In the genomic region with DNA sequence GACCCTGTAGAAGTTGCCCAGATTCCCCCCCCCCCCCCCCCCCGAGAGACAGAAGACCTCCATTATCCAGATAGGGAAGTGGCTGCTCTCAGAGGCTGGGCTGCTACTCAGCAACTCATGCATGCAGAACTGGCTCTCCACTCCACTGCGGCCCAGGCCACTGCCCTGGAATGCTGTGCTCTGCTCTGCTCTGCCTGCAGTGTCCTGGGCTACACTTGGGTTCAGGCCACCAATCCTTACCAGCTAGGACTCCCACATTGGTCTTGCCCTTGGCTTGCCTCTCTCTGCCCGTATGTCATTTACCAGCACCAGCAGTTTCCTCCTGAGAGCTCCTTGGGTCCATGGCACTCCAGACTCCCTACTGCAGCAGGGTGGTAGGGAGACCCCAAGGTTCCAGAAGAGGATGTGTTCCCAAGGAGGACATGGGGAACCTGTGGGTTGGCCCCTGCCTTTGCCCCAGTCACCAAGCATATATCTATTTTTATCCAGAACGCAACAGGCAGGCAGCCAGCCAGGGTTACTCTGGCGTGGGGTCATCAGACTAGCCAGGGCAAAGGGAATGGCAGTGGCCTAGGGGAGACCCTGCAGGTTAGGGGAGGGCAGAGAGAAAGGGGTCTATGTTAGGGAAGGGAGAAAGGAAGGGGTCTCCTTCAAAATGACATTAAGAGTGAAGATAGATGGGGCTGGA, we compare ENCODE assay signal across 19 mouse cellular contexts. TPM values are rescaled to one million over a fixed set of nuclear protein-coding genes. Genes with fewer than 3 reads are reported as not detected.
DNase-seq lines count a peak whose midpoint lies in the region; ATAC-seq and TF ChIP-seq lines count a peak whose summit lies in the region.
"Had no signal": no experiment of that assay in that cellular context is flagged by ENCODE, and none has a peak within 500 bp of the region (broad histone marks: within the 10 kb centered on the region; RNA-seq: fewer than 3 reads in every experiment).

No protein-coding gene starts in this region.

- TF ChIP-seq POLR2A in liver, adult 2 months (IDR thresholded peaks at IDR 0.05; ENCODE audit: extremely low read depth, insufficient read depth, low read length): no peak

- 0 out of 2 replicates have a peak overlapping the region, but pooled peaks have one; percentile 15 for H3K4me2 ChIP-seq in heart, embryonic 15.5 days
- H3K4me2 ChIP-seq in liver, embryonic 11.5 days: no peak overlapping the region
- H3K4me2 ChIP-seq: forebrain, embryonic 13.5 days; hindbrain, embryonic 15.5 days; midbrain, embryonic 13.5 days; neural tube, embryonic 13.5 days had no signal

- TF ChIP-seq CTCF in liver, adult 2 months (IDR thresholded peaks at IDR 0.05; ENCODE audit: low read depth, low read length): no peak

- peaks cover 56% of the 10 kb centered on the region for H3K4me1 ChIP-seq in heart, embryonic 15.5 days (replicated peaks)
- H3K4me1 ChIP-seq in liver, adult 2 months (ENCODE audit: control insufficient read depth, insufficient read depth, low read length): peaks cover 16% of the 10 kb centered on the region
- peaks cover 8% of the 10 kb centered on the region for H3K4me1 ChIP-seq in liver, embryonic 11.5 days (replicated peaks; ENCODE audit: control insufficient read depth, insufficient read depth, low read length)

- peak overlapping the region; percentile 61 for H3K27ac ChIP-seq in heart, embryonic 15.5 days
- H3K27ac ChIP-seq in liver, adult 2 months (replicated peaks; ENCODE audit: insufficient read depth, low read depth, low read length): no peak overlapping the region
- no peak overlapping the region for H3K27ac ChIP-seq in liver, embryonic 11.5 days (ENCODE audit: low read depth, low read length)
- H3K27ac ChIP-seq: forebrain, embryonic 13.5 days; hindbrain, embryonic 15.5 days; neural tube, embryonic 13.5 days had no signal

- H3K4me3 ChIP-seq in heart, embryonic 15.5 days: no peak overlapping the region
- H3K4me3 ChIP-seq in liver, adult 2 months (ENCODE audit: insufficient read depth, low read depth, low read length): no peak overlapping the region
- no peak overlapping the region for H3K4me3 ChIP-seq in liver, embryonic 11.5 days (ENCODE audit: low read depth, low read length)
- H3K4me3 ChIP-seq: forebrain, embryonic 13.5 days; hindbrain, embryonic 15.5 days; midbrain, embryonic 13.5 days; neural tube, embryonic 13.5 days had no signal

- H3K27me3 ChIP-seq in heart, embryonic 15.5 days: no peaks in the 10 kb centered on the region
- no peaks in the 10 kb centered on the region for H3K27me3 ChIP-seq in liver, adult 2 months (ENCODE audit: control insufficient read depth, insufficient read depth, low read length)
- H3K27me3 ChIP-seq in liver, embryonic 11.5 days (replicated peaks; ENCODE audit: control insufficient read depth, insufficient read depth, low read length): peaks cover 11% of the 10 kb centered on the region
- H3K27me3 ChIP-seq: forebrain, embryonic 13.5 days; hindbrain, embryonic 15.5 days; midbrain, embryonic 13.5 days; neural tube, embryonic 13.5 days had no signal

- ATAC-seq in heart, embryonic 15.5 days (replicated peaks; ENCODE audit: insufficient number of reproducible peaks, insufficient read depth, low FRiP score, low read depth): no peak
- ATAC-seq in liver, embryonic 11.5 days (replicated peaks; ENCODE audit: low FRiP score): no peak
- ATAC-seq: forebrain, embryonic 13.5 days; lung, postnatal 0 days; midbrain, embryonic 13.5 days had no signal

- no peaks in the 10 kb centered on the region for H3K79me2 ChIP-seq in liver, adult 2 months (ENCODE audit: control insufficient read depth, insufficient read depth, low read length)

- no peak overlapping the region for H3K9ac ChIP-seq in heart, embryonic 15.5 days
- no peak overlapping the region for H3K9ac ChIP-seq in liver, adult 2 months (ENCODE audit: low read depth, low read length)
- no peak overlapping the region for H3K9ac ChIP-seq in liver, embryonic 11.5 days (ENCODE audit: low read depth, low read length)
- H3K9ac ChIP-seq: forebrain, embryonic 13.5 days; hindbrain, embryonic 15.5 days; midbrain, embryonic 13.5 days; neural tube, embryonic 13.5 days had no signal

- no peaks in the 10 kb centered on the region for H3K36me3 ChIP-seq in heart, embryonic 15.5 days
- no peaks in the 10 kb centered on the region for H3K36me3 ChIP-seq in liver, adult 2 months (ENCODE audit: control insufficient read depth, insufficient read depth, low read length)
- H3K36me3 ChIP-seq in liver, embryonic 11.5 days (ENCODE audit: control insufficient read depth, insufficient read depth, low read length): no peaks in the 10 kb centered on the region
- H3K36me3 ChIP-seq: hindbrain, embryonic 15.5 days; midbrain, embryonic 13.5 days; neural tube, embryonic 13.5 days had no signal

- WGBS in heart, embryonic 15.5 days: 50% methylated on average over 4 of the region's 5 CpGs
- WGBS in liver, adult 2 months: 38% methylated on average over 5 of the region's 5 CpGs
- WGBS in liver, embryonic 11.5 days: 70% methylated on average over 4 of the region's 5 CpGs

- peak; percentile 53 for DNase-seq in adrenal gland, postnatal 10 days
- DNase-seq in adrenal gland, adult (ENCODE audit: inconsistent age in 2 of 2, low spot score in 1 of 2): no peak
- no peak for DNase-seq in heart, adult 9 months (ENCODE audit: low spot score in 2 of 2)
- DNase-seq in liver, adult 2 months (ENCODE audit: extremely low read depth, low read depth, low spot score): peak; percentile 43
- DNase-seq in liver, embryonic 11.5 days (ENCODE audit: low spot score): no peak
- peak; percentile 74 to 75 for DNase-seq in kidney, postnatal 36 days
- no peak for DNase-seq in frontal cortex, postnatal 36 days (ENCODE audit: low spot score in 2 of 2)
- DNase-seq: adrenal gland, postnatal 36 days; cerebellum, adult 2 months; right cerebral cortex, adult 18-20 months had no signal

- no peaks in the 10 kb centered on the region for H3K9me3 ChIP-seq in heart, embryonic 15.5 days (replicated peaks)
- no peaks in the 10 kb centered on the region for H3K9me3 ChIP-seq in liver, embryonic 11.5 days (ENCODE audit: control insufficient read depth, low read length)
- H3K9me3 ChIP-seq: forebrain, embryonic 13.5 days; hindbrain, embryonic 15.5 days; midbrain, embryonic 13.5 days; neural tube, embryonic 13.5 days had no signal

RNA-seq across cellular contexts. Expression of a gene that starts 16.2 kb away (rescaled TPM):
- total RNA-seq in adrenal gland, postnatal 10 days (2021): 100 to 1,000 TPM; 284 to 309 TPM
- 121 and 140 TPM in 2 replicates for polyA plus RNA-seq in heart, embryonic 15.5 days (2015; fragmentation: Nextera tagmentation; extraction: Ambion mirVana)
- 17.9 and 25.2 TPM in 2 replicates for total RNA-seq in liver, adult 2 months (2014; rRNA removed)
- polyA plus RNA-seq in liver, adult 2 months (2012; rRNA removed): 42.1 and 47.9 TPM in 2 replicates
- 19.4 and 20.4 TPM in 2 replicates for polyA plus RNA-seq in liver, embryonic 11.5 days (2014; fragmentation: Nextera tagmentation; extraction: Ambion mirVana)

RNA-seq across cellular contexts. Expression of a gene that starts 17.3 kb away (rescaled TPM):
- 1 to 10 TPM; 3.4 to 4.3 TPM for total RNA-seq in adrenal gland, postnatal 10 days (2021)
- 0.43 and 0.49 TPM in 2 replicates for polyA plus RNA-seq in heart, embryonic 15.5 days (2015; fragmentation: Nextera tagmentation; extraction: Ambion mirVana)
- total RNA-seq in liver, adult 2 months (2014; rRNA removed): 0.20 and 0.37 TPM in 2 replicates
- 0.09 and 0.32 TPM in 2 replicates for polyA plus RNA-seq in liver, adult 2 months (2012; rRNA removed)
- 0.17 and 0.34 TPM in 2 replicates for polyA plus RNA-seq in liver, embryonic 11.5 days (2014; fragmentation: Nextera tagmentation; extraction: Ambion mirVana)
- polyA plus RNA-seq: liver, embryonic 16.5 days had no signal

RNA-seq across cellular contexts. Expression of a gene that starts 45.7 kb away (rescaled TPM):
- total RNA-seq in adrenal gland, postnatal 10 days (2021): 1 to 10 TPM in 1 of 2 experiments, under 1 TPM in 1; 0.48 to 1.6 TPM
- 0.13 and 0.15 TPM in 2 replicates for polyA plus RNA-seq in heart, embryonic 15.5 days (2015; fragmentation: Nextera tagmentation; extraction: Ambion mirVana)
- 0.07 TPM in 1 of 2 replicates, not detected in the other for total RNA-seq in liver, adult 2 months (2014; rRNA removed)
- 0.13 and 0.15 TPM in 2 replicates for polyA plus RNA-seq in liver, adult 2 months (2012; rRNA removed)
- 0.47 and 0.70 TPM in 2 replicates for polyA plus RNA-seq in liver, embryonic 11.5 days (2014; fragmentation: Nextera tagmentation; extraction: Ambion mirVana)
- total RNA-seq: layer of hippocampus, postnatal 14 days; left cerebral cortex, postnatal 10 days had no signal

Comparison
In these comparisons a context has a peak if more than half of its experiments do, and no peak if none do; other contexts are left out.
1. DNase-seq: peak in adrenal gland, postnatal 10 days (single experiment), liver, adult 2 months (single experiment) and kidney, postnatal 36 days (2 of 2); none in adrenal gland, adult (0 of 2), heart, adult 9 months (0 of 2), liver, embryonic 11.5 days (single experiment) and frontal cortex, postnatal 36 days (0 of 2).